Mouse (Mus musculus) brain, adult 2 months (tissue): ENCODE data around the gene Usp24.
A peak's percentile ranks its signal among the peaks of the same experiment; 100 is the strongest.

Experiments
- DNase-seq: peaks from one replicate; pipeline ENCODE4 v3.0.0; 2011; ENCODE audit warnings: low read depth, low spot score

Usp24 gene

GRCm38 (mm10) chr4:106315921-106316350, at the start of gene Usp24:
Gene Usp24 (plus strand): TSS chr4:106316213.
- DNase-seq: peak; percentile 81

- DNase-seq: no peak
Measured at GRCm38 (mm10) chr4:106276937-106277336, 39.1 kb upstream of the Usp24 start.

- DNase-seq: no peak
Measured at GRCm38 (mm10) chr4:106279177-106279576, 36.8 kb upstream of the Usp24 start.

- DNase-seq: no peak
Measured at GRCm38 (mm10) chr4:106281128-106281491, 34.9 kb upstream of the Usp24 start.

- peak; percentile 95 for DNase-seq
Measured at GRCm38 (mm10) chr4:106281492-106282122, 34.4 kb upstream of the Usp24 start.

GRCm38 (mm10) chr4:106282123-106282510, 33.9 kb upstream of the Usp24 start:
- DNase-seq: no peak

GRCm38 (mm10) chr4:106286958-106287743, 28.9 kb upstream of the Usp24 start:
- DNase-seq: no peak

- DNase-seq: no peak
Measured at GRCm38 (mm10) chr4:106290201-106290600, 25.8 kb upstream of the Usp24 start.

GRCm38 (mm10) chr4:106292823-106293222, 23.2 kb upstream of the Usp24 start:
- no peak for DNase-seq

- no peak for DNase-seq
Measured at GRCm38 (mm10) chr4:106293378-106294090, 22.5 kb upstream of the Usp24 start.

- DNase-seq: no peak
Measured at GRCm38 (mm10) chr4:106295696-106296095, 20.3 kb upstream of the Usp24 start.

GRCm38 (mm10) chr4:106296412-106297086, 19.5 kb upstream of the Usp24 start:
- DNase-seq: no peak

- no peak for DNase-seq
Measured at GRCm38 (mm10) chr4:106301346-106301745, 14.7 kb upstream of the Usp24 start.

- no peak for DNase-seq
Measured at GRCm38 (mm10) chr4:106308090-106308489, 7.9 kb upstream of the Usp24 start.

GRCm38 (mm10) chr4:106312651-106313050, 3.4 kb upstream of the Usp24 start:
- DNase-seq: no peak

GRCm38 (mm10) chr4:106313070-106313469, 2.9 kb upstream of the Usp24 start:
- DNase-seq: no peak

GRCm38 (mm10) chr4:106313874-106314273, 2.1 kb upstream of the Usp24 start:
- DNase-seq: no peak

- DNase-seq: peak; percentile 20
Measured at GRCm38 (mm10) chr4:106314291-106314690, 1.7 kb upstream of the Usp24 start.

GRCm38 (mm10) chr4:106316351-106317178, 552 bp downstream of the Usp24 start:
- DNase-seq: peak; percentile 71

GRCm38 (mm10) chr4:106317179-106318055, 1.4 kb downstream of the Usp24 start:
- peak; percentile 48 for DNase-seq
